Mouse (Mus musculus) CD8-positive naive resting alpha-beta T cell, adult 2 months (primary cell): ENCODE results near the gene Apoh.

Experiments used
- DNase-seq, 2 experiments: peaks; one replicate each; pipeline ENCODE4 v3.0.0; 2022; ENCODE audit warnings: low read depth in 2 of 2, low spot score in 2 of 2

Gene Apoh

DNA sequence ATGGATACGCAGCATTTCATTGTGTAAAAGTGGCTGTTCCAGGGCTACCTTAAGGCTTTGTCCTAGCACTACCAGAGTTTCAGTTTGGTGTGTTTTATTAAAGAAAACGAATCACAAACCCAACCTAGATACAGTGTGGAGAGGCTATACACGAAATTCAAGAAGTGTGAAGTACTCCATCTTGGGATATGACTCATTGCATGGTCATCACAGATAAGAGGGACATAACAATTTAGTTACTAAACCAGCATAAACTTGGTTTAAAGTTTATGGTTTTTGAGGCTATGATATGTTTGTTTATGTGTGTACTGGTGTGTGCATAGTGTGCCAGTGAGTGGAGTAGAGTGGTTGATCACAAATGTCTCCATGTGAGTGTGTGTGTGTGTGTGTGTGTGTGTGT lies 116.4 kb downstream of the Apoh start:
- no peak for DNase-seq
